Mouse (Mus musculus) embryonic facial prominence, embryonic 10.5 days (tissue): ENCODE results near the gene Sfrp2. TPM values are rescaled to one million over a fixed set of nuclear protein-coding genes. Genes with fewer than 3 reads are reported as not detected.
A peak's percentile ranks its signal among the peaks of the same experiment; 100 is the strongest.

ENCODE experiments used
- DNase-seq: peaks from one replicate; pipeline ENCODE4 v3.0.0-alpha.2; 2017; ENCODE audit warnings: low spot score
- H3K27ac ChIP-seq: fragments of 300-500 bp; sonication (generic); replicated peaks from 2 replicates; pipeline ENCODE4 v1.5.1; 2016; ENCODE audit warnings: mild to moderate bottlenecking
- H3K27me3 ChIP-seq: fragments of 300-500 bp; sonication (generic); replicated peaks from 2 replicates; pipeline ENCODE4 v1.6.1; 2016; ENCODE audit warnings: low read depth, mild to moderate bottlenecking; ENCODE audit not compliant: poor library complexity, severe bottlenecking
- H3K36me3 ChIP-seq: fragments of 300-500 bp; sonication (generic); replicated peaks from 2 replicates; pipeline ENCODE4 v1.6.1; 2016; ENCODE audit warnings: mild to moderate bottlenecking, moderate library complexity
- H3K4me1 ChIP-seq: fragments of 300-500 bp; sonication (generic); 2 replicates; pipeline ENCODE4 v1.6.1; 2016
- H3K4me3 ChIP-seq: fragments of 300-500 bp; sonication (generic); 2 replicates; pipeline ENCODE4 v1.5.1; 2016; ENCODE audit warnings: mild to moderate bottlenecking, moderate library complexity
- H3K9me3 ChIP-seq: fragments of 300-500 bp; sonication (generic); 2 replicates; pipeline ENCODE4 v1.6.1; 2016; ENCODE audit warnings: mild to moderate bottlenecking
- WGBS: fragments of 180-500 bp; shearing (Covaris S2); methylation state at CpG from one replicate; pipeline ENCODE4 v1.1.7; 2016; 5-methylcytosine and 5-hydroxymethylcytosine counted together
- polyA plus RNA-seq: library from polyadenylated mRNA; unstranded; fragments of >200 nt; fragmentation: Nextera tagmentation; extraction: Ambion mirVana; gene quantifications from 2 replicates; pipeline ENCODE4 v1.2.1, GENCODE M21; 2016

The Sfrp2 gene
- polyA plus RNA-seq, result 153 and 166 TPM in 2 replicates

- no peaks in the 10 kb centered on the region for H3K9me3 ChIP-seq
- H3K4me3 ChIP-seq, result peak within 1 kb of the TSS; percentile 75
- peak within 1 kb of the TSS; percentile 95 for H3K27ac ChIP-seq
- peak; percentile 94 for DNase-seq
- H3K27me3 ChIP-seq, result peaks cover 43% of the 10 kb centered on the region
- peaks cover 66% of the 10 kb centered on the region for H3K4me1 ChIP-seq
- H3K36me3 ChIP-seq, result peaks cover 24% of the 10 kb centered on the region
- under 1% methylated on average over 82 of the region's 82 CpGs for WGBS
Measured at GRCm38 (mm10) chr3:83765871-83766725, at the start of gene Sfrp2. TSS of gene Sfrp2 (plus strand) at chr3:83766321.

- H3K27me3 ChIP-seq, result no peaks in the 10 kb centered on the region
- 28% methylated on average over 7 of the region's 7 CpGs for WGBS
- DNase-seq, result peak; percentile 73
Measured at GRCm38 (mm10) chr3:83717643-83718231, 48.4 kb upstream of the Sfrp2 start.

GRCm38 (mm10) chr3:83718662-83719061 lies 47.5 kb upstream of the Sfrp2 start:
- peaks cover 30% of the 10 kb centered on the region for H3K4me1 ChIP-seq
- 84% methylated on average over 4 of the region's 4 CpGs for WGBS
- H3K27ac ChIP-seq, result no peak overlapping the region
- H3K9me3 ChIP-seq, result 0 out of 2 replicates have a peak, but pooled peaks cover 2% of the 10 kb centered on the region
- no peaks in the 10 kb centered on the region for H3K27me3 ChIP-seq
- no peak for DNase-seq
- H3K4me3 ChIP-seq, result no peak overlapping the region
- no peaks in the 10 kb centered on the region for H3K36me3 ChIP-seq

More at GRCm38 (mm10) chr3:83717643-83718231, 48.4 kb upstream of the Sfrp2 start:
- no peak overlapping the region for H3K4me3 ChIP-seq
- H3K36me3 ChIP-seq, result no peaks in the 10 kb centered on the region
- 0 out of 2 replicates have a peak overlapping the region, but pooled peaks have one; percentile 14 for H3K27ac ChIP-seq
- H3K4me1 ChIP-seq, result peaks cover 30% of the 10 kb centered on the region
- H3K9me3 ChIP-seq, result 0 out of 2 replicates have a peak, but pooled peaks cover 2% of the 10 kb centered on the region

GRCm38 (mm10) chr3:83728223-83728622 lies 37.9 kb upstream of the Sfrp2 start:
- Histone ChIP-seq H3K9me3 (no peaks in the 10 kb centered on the region), H3K27me3 (no peaks in the 10 kb centered on the region), H3K36me3 (no peaks in the 10 kb centered on the region), H3K4me1 (peaks cover 2% of the 10 kb centered on the region; the same call in 1 of the 2 replicates), H3K27ac (no peak overlapping the region), H3K4me3 (no peak overlapping the region)
- DNase-seq, result no peak
- 85% methylated on average over 3 of the region's 3 CpGs for WGBS

- Histone ChIP-seq H3K27me3 (no peaks in the 10 kb centered on the region), H3K36me3 (no peaks in the 10 kb centered on the region), H3K27ac (no peak overlapping the region), H3K4me1 (peaks cover 7% of the 10 kb centered on the region), H3K4me3 (no peak overlapping the region), H3K9me3 (no peaks in the 10 kb centered on the region)
- DNase-seq, result no peak
- WGBS, result 85% methylated on average over 9 of the region's 9 CpGs
Measured at GRCm38 (mm10) chr3:83728675-83729390, 37.3 kb upstream of the Sfrp2 start.

- DNase-seq, result no peak
- 89% methylated on average over 8 of the region's 8 CpGs for WGBS
- Histone ChIP-seq H3K36me3 (no peaks in the 10 kb centered on the region), H3K4me3 (no peak overlapping the region), H3K4me1 (peaks cover 7% of the 10 kb centered on the region), H3K27ac (no peak overlapping the region), H3K27me3 (no peaks in the 10 kb centered on the region; the same call in 1 of the 2 replicates), H3K9me3 (no peaks in the 10 kb centered on the region)
Measured at GRCm38 (mm10) chr3:83733985-83734384, 32.1 kb upstream of the Sfrp2 start.

GRCm38 (mm10) chr3:83736980-83737379 lies 29.1 kb upstream of the Sfrp2 start:
- H3K4me1 ChIP-seq, result peaks cover 7% of the 10 kb centered on the region
- no peaks in the 10 kb centered on the region; the same call in 1 of the 2 replicates for H3K27me3 ChIP-seq
- 91% methylated on average over 4 of the region's 4 CpGs for WGBS
- H3K27ac ChIP-seq, result no peak overlapping the region
- no peak overlapping the region for H3K4me3 ChIP-seq
- no peaks in the 10 kb centered on the region for H3K36me3 ChIP-seq
- no peak for DNase-seq
- no peaks in the 10 kb centered on the region for H3K9me3 ChIP-seq

GRCm38 (mm10) chr3:83740246-83740645 lies 25.9 kb upstream of the Sfrp2 start:
- H3K27me3 ChIP-seq, result no peaks in the 10 kb centered on the region; the same call in 1 of the 2 replicates
- 72% methylated on average over 2 of the region's 2 CpGs for WGBS
- no peak overlapping the region for H3K27ac ChIP-seq

GRCm38 (mm10) chr3:83747276-83747675 lies 18.8 kb upstream of the Sfrp2 start:
- WGBS, result 88% methylated on average over 4 of the region's 4 CpGs
- Histone ChIP-seq H3K4me3 (no peak overlapping the region), H3K4me1 (0 out of 2 replicates have a peak, but pooled peaks cover 7% of the 10 kb centered on the region), H3K9me3 (no peaks in the 10 kb centered on the region), H3K27ac (no peak overlapping the region), H3K36me3 (no peaks in the 10 kb centered on the region), H3K27me3 (no peaks in the 10 kb centered on the region)
- DNase-seq, result no peak

More at GRCm38 (mm10) chr3:83740246-83740645, 25.9 kb upstream of the Sfrp2 start:
- Histone ChIP-seq H3K9me3 (no peaks in the 10 kb centered on the region), H3K4me1 (no peaks in the 10 kb centered on the region), H3K36me3 (no peaks in the 10 kb centered on the region), H3K4me3 (no peak overlapping the region)
- DNase-seq, result no peak

GRCm38 (mm10) chr3:83747895-83748294 lies 18.2 kb upstream of the Sfrp2 start:
- Histone ChIP-seq H3K4me3 (no peak overlapping the region), H3K36me3 (no peaks in the 10 kb centered on the region), H3K27me3 (no peaks in the 10 kb centered on the region), H3K9me3 (no peaks in the 10 kb centered on the region), H3K27ac (no peak overlapping the region), H3K4me1 (0 out of 2 replicates have a peak, but pooled peaks cover 7% of the 10 kb centered on the region)
- WGBS, result 82% methylated on average over 5 of the region's 5 CpGs
- no peak for DNase-seq

GRCm38 (mm10) chr3:83751625-83752024 lies 14.5 kb upstream of the Sfrp2 start:
- WGBS, result 32% methylated on average over 2 of the region's 2 CpGs

GRCm38 (mm10) chr3:83752196-83752595 lies 13.9 kb upstream of the Sfrp2 start:
- H3K27me3 ChIP-seq, result no peaks in the 10 kb centered on the region
- no peaks in the 10 kb centered on the region for H3K36me3 ChIP-seq
- no peak for DNase-seq
- no peak overlapping the region for H3K4me3 ChIP-seq
- 94% methylated on average over 5 of the region's 5 CpGs for WGBS
- no peak overlapping the region for H3K27ac ChIP-seq
- 0 out of 2 replicates have a peak, but pooled peaks cover 3% of the 10 kb centered on the region for H3K9me3 ChIP-seq
- H3K4me1 ChIP-seq, result peaks cover 23% of the 10 kb centered on the region

More at GRCm38 (mm10) chr3:83751625-83752024, 14.5 kb upstream of the Sfrp2 start:
- Histone ChIP-seq H3K27ac (no peak overlapping the region), H3K27me3 (no peaks in the 10 kb centered on the region), H3K4me3 (no peak overlapping the region), H3K9me3 (0 out of 2 replicates have a peak, but pooled peaks cover 1% of the 10 kb centered on the region), H3K36me3 (no peaks in the 10 kb centered on the region), H3K4me1 (peaks cover 23% of the 10 kb centered on the region)
- no peak for DNase-seq
